Mouse (Mus musculus) G1E-ER4 (cell line): Measurements from ENCODE around the gene Helz2. TPM values are rescaled to one million over a fixed set of nuclear protein-coding genes. Genes with fewer than 3 reads are reported as not detected.

ENCODE experiments used
- GATA1 ChIP-seq: IDR thresholded peaks from one replicate; pipeline ENCODE4 v1.8.0; 2012; ENCODE audit warnings: low read length, inconsistent platforms
- polyA plus RNA-seq: library from polyadenylated mRNA; stranded (reverse); fragments of >175 nt; gene quantifications from 2 replicates; pipeline ENCODE4 v1.2.3, GENCODE M21; 2012

Helz2 gene
- polyA plus RNA-seq, 1 experiment, result 12.4 TPM

DNA sequence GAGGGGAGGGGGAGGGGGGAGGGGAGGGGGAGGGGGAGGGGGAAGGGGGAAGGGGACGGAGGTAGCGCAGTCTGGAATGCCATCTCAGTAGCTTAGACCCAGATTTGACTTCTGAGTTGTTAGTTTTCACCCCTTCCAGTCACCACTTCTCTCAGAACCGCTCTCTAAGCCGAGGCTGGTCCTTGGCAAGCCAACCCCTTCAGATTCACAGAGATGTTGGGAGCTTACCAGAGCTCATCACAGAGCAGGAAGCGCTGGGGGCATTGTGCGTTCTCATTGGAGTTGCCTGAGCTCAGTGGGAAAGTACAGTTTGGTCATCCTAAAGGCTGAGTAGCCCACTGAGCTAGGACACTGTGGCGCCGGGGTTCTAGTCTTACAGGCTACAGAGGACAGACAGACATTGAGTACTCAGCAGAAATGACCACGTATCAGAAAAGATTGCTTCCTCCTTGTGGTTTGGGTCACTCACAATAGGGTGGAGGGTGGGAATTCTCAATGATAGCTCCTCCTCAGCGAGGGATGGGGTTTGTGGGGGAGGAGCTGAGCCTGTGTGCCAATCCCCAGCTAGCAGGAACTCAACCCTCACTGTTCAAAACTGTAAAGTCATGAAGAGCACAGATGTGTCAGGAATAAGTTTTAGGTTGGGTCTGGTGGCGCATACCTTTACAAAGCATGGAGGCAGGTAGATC, 2.0 kb upstream of the Helz2 start:
- TF ChIP-seq GATA1, result no peak

GRCm38 (mm10) chr2:181242314-181242665, 463 bp upstream of the Helz2 start:
- no peak for TF ChIP-seq GATA1

DNA sequence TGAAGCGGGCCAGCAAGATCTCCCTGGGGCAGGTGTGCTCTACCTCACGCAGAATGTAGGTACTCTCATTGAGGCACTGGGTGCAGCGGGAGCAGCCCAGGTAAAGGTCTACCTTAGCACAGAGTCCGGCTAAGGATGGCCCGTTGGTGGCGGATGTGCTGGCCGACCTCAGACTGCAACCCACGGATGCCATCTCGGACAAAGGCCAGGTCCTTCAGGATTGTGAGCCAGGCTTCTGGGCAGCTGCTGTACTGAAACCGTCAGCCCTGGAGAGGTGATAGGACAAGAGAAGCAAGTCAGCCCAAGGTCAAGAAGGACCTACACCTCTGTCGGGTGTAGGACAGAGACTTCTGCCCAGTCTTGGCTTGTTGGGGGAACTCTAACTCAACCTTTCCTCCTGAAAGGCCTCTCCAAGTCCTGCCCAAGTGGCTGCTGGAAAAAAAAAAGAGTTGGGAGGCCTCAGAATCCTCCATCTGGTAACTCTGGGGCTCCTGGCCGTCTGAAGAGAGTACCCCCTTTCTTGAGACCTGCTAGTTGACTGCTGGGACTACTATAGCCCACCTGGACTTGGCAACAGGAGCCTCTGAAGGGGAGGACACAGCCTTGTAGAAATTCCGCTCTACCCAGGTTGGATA, 904 bp downstream of the Helz2 start:
- no peak for TF ChIP-seq GATA1

DNA sequence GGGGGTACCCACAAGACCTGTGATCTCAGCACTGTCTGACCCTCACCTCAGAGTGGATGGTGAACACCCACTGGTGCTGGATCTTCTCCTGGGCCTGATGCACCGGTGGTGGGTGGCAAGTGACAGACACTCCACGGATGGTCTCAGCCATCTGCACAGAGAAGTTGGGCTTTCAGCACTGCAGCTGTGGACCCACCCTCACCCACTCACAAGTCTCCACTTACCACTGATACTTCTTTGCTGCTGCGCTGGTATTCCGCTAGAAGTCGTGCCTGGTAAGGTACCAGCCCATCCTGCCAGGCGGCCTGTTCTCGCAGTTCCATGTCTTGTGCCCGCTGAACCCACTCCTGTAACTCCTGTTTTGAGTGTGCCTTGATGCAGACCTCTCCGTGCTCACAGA, 2.6 kb downstream of the Helz2 start:
- TF ChIP-seq GATA1, result no peak

GRCm38 (mm10) chr2:181238861-181239260, 3.0 kb downstream of the Helz2 start:
- no peak for TF ChIP-seq GATA1

DNA sequence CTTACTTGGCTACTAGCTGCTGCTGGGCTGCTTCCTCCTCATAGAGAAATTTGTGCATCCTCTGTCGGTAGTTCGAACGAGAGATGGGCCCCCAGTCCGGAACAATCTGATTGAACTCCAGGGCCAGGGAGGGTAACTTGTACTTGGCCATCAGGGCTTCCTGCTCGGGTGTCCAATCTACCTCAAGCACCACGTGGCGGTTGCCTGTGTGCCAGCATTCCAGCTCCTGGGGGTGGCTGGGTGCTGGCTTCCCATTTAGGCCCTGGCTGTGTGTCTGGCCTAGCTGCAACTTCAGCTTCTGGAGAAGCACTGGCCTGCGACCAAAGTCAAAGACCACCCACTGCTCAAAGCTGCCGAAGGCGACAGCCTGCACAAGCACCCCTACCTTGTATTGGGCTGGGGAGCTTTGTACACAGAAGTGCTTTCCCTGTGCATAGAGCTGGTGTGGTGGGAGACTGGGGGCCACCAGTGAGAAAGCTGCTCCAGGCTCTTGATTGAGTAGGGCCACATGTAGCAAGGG, 3.7 kb downstream of the Helz2 start:
- TF ChIP-seq GATA1, result no peak

DNA sequence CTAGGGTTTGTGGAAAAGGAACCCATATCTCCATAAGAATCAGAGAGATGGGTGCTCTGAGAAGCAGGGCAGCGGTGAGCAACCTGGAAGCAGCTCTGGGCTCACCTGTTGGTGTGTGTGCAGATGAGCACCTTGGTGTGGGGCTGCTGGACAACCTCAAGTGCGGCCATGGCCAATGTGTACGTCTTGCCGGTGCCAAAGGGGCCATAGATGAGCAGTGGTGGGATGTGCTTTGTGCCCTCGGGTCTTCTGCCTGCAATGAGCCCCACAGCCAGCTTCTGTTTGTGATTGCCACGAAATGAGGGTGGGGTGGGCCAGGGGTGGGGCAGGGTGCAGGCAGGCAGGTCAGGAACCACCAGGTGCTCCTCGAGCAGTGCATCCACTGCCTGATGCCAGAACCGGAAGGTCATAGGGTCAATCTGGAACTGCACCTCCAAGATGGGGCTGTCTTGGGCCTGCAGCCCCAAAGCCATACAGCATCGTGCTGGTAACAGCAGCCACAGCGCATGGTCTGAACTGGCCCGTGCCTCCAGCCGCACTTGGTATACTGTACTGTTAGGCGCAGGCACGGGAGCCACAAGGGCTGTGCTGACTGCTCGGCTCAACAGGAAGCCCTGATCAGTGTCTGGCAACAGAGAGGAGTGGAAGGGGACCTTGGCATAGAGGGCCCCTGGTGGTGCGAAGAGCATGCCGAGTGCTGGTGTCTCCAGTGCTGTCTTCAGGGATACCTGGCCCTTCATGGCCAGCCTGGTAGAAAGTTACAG, 4.4 kb downstream of the Helz2 start:
- no peak for TF ChIP-seq GATA1

GRCm38 (mm10) chr2:181235681-181236566, 5.9 kb downstream of the Helz2 start:
- TF ChIP-seq GATA1, result no peak

DNA sequence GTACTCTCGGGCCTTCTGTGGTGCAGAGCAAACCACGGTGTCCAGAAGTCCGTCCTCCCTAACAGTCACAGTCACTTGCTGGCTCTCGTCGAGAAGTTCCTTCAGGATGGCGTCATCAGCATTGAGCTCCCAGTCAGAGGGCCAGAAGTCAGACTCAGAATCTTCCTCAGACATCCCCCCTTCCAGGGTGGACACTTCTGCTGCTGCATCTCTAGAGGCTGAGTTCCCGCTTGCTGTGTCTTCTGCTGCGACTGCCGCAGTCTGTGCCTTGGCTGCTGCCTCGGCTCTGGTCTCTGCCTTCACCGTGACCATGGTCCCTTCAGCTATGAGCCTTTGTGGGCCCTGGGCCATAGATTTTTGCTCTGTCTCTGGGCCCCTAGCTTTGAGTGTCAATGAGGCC, 7.1 kb downstream of the Helz2 start:
- TF ChIP-seq GATA1, result no peak

DNA sequence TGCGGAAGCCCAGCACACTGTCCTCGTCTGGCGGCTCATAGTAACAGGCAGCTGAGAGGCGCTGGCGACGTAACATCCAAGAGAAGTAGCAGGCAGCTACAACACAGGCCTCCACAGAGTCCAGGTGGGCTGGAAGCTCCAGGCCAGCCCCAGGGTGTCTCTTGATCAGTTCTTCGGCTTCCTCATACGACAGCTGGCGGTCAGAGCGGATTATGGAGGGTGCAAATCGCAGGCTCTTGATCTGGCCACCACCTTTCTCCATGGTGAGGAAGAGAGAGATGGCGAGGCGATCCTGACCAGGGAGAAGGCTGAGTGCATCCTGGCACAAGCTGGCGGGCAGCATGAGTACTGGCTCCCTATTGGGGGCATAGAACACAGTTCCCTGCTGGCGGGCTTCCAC, 8.4 kb downstream of the Helz2 start:
- TF ChIP-seq GATA1, result no peak

DNA sequence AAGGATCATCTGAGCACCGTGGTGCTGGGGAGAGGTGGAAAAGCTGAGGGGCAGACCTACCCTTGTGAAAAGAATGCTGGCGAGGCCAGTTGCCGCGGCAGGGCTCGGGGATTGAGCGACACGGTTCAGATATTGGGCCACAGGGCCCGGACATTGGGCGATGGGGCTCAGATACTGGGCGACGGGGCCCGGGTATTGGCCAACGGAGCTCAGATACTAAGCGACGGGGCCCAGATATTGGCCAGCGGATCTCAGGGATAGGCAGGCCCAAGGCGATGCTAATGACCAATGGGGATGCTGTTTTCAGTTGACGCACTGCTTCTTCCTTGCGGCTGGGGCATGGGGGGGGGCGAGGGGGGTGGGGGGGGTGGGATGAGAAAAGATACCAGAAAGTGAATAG, 10.7 kb downstream of the Helz2 start:
- no peak for TF ChIP-seq GATA1

DNA sequence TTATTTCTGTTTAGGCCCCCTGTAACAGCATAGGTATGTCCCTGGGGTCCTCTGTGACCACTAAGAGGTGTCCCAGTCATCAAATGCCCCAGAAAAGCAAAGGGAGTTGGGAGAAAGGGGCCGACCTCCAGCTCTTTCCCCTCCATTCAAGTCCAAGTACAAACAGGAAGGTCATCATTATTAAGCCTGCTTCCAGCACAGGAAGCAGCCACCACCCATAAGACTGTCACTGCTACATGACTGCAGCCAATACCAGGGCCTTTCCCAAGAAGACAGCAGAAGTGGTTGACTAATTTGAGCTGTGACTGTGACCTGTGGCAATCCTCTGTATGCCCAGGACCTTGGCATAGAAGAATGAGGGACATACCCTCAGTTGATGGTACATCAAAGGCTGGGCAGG, 13.5 kb downstream of the Helz2 start:
- TF ChIP-seq GATA1, result no peak

GRCm38 (mm10) chr2:181227122-181227521, 14.7 kb downstream of the Helz2 start:
- no peak for TF ChIP-seq GATA1

DNA sequence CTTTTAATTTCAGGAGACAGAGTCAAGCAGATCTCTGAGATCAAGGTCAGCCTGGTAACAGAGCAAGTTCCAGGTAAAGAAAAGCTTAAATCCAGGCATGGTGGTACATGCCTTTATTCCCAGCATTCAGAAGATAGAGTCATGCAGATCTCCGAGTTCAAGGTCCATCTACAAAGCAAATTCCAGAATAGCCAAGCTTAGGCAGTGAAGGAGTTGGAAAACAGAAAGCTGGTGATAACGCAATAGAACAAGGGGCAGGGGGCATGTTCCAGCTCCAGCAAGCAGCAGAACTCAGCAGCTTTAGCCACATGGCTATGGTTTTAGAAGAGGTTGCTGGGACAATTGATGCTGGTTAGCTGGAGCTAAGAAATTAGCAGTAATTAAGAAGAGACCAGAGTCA, 16.8 kb downstream of the Helz2 start:
- TF ChIP-seq GATA1, result no peak

- TF ChIP-seq GATA1, result no peak
Measured at GRCm38 (mm10) chr2:181220361-181220760, 21.5 kb downstream of the Helz2 start.
